Mouse (Mus musculus) liver, embryonic 14.5 days (tissue): ENCODE data around the gene Grsf1. TPM values are rescaled to one million over a fixed set of nuclear protein-coding genes. Genes with fewer than 3 reads are reported as not detected.

ENCODE experiments used
- ATAC-seq: fragments of 200-750 bp; cut with Nextera tagmentation; 2 replicates; pipeline ENCODE4 v1.8.0; 2017; ENCODE audit warnings: moderate number of reproducible peaks, mild to moderate bottlenecking, moderate library complexity; ENCODE audit not compliant: insufficient read depth
- DNase-seq, 3 experiments: peaks; one replicate each; pipeline ENCODE4 v3.0.0-alpha.2; 2012 to 2013; ENCODE audit warnings: low read depth in 3 of 3, low spot score in 3 of 3
- H3K27ac ChIP-seq: fragments of 300-500 bp; sonication (generic); 2 replicates; pipeline ENCODE4 v1.5.1; 2014; ENCODE audit warnings: moderate library complexity, mild to moderate bottlenecking, control low read depth, inconsistent platforms
- H3K27me3 ChIP-seq: fragments of 300-500 bp; sonication (generic); 2 replicates; pipeline ENCODE4 v1.6.1; 2014; ENCODE audit warnings: mild to moderate bottlenecking, low read length, moderate library complexity; ENCODE audit not compliant: control insufficient read depth, insufficient read depth
- H3K36me3 ChIP-seq: fragments of 300-500 bp; sonication (generic); replicated peaks from 2 replicates; pipeline ENCODE4 v1.6.1; 2014; ENCODE audit warnings: low read depth; ENCODE audit not compliant: control insufficient read depth, insufficient read depth
- H3K4me1 ChIP-seq, 2 experiments: fragments of 200-500 bp in 1 of 2; fragments of 300-500 bp in 1 of 2; sonication (generic) in 1 of 2; replicated peaks; 2 replicates each; pipeline ENCODE4 v1.6.1; 2012 to 2014; ENCODE audit warnings: antibody characterized with exemption in 1 of 2, inconsistent platforms in 1 of 2, low read length in 1 of 2; ENCODE audit not compliant: control insufficient read depth in 2 of 2, insufficient read depth in 2 of 2
- H3K4me2 ChIP-seq: fragments of 300-500 bp; sonication (generic); 2 replicates; pipeline ENCODE4 v1.6.1; 2014; ENCODE audit warnings: low read depth, mild to moderate bottlenecking, control low read depth, moderate library complexity
- H3K4me3 ChIP-seq, 2 experiments: fragments of 200-500 bp in 1 of 2; fragments of 300-500 bp in 1 of 2; sonication (generic) in 1 of 2; 2 replicates each; pipeline ENCODE4 v1.5.1; 2012 to 2014; ENCODE audit warnings: low read depth in 2 of 2, low read length in 2 of 2, mild to moderate bottlenecking in 2 of 2, control low read depth in 1 of 2, inconsistent platforms in 1 of 2, moderate library complexity in 1 of 2; ENCODE audit not compliant: insufficient read depth in 1 of 2
- H3K9ac ChIP-seq: fragments of 300-500 bp; sonication (generic); replicated peaks from 2 replicates; pipeline ENCODE4 v1.6.1; 2014; ENCODE audit warnings: mild to moderate bottlenecking, control low read depth, moderate library complexity
- H3K9me3 ChIP-seq: fragments of 300-500 bp; sonication (generic); 2 replicates; pipeline ENCODE4 v1.6.1; 2016; ENCODE audit warnings: low read length, mixed read lengths; ENCODE audit not compliant: control insufficient read depth
- CTCF ChIP-seq: IDR thresholded peaks from 2 replicates; pipeline ENCODE4 v1.5.1; 2016; ENCODE audit warnings: antibody characterized with exemption, low read depth, control low read depth
- EP300 ChIP-seq: IDR thresholded peaks from 2 replicates; pipeline ENCODE4 v1.6.1; 2016; ENCODE audit warnings: antibody characterized with exemption, low read depth
- WGBS: fragments of 180-500 bp; shearing (Covaris S2); extraction: QIAGEN DNeasy Blood & Tissue Kit; methylation state at CpG from one replicate; pipeline ENCODE4 v1.1.7; 2014; ENCODE audit not compliant: insufficient replicate concordance; 5-methylcytosine and 5-hydroxymethylcytosine counted together
- polyA plus RNA-seq, 2 experiments: library from polyadenylated mRNA; depleted of rRNA in 1 of 2; stranded (reverse) in 1 of 2; unstranded in 1 of 2; fragments of >200 nt; fragmentation: Nextera tagmentation in 1 of 2; extraction: Ambion mirVana in 1 of 2; gene quantifications; 2 replicates each; pipeline versions ENCODE4 v1.2.1 to v1.2.3; 2012 to 2014

Gene Grsf1
- polyA plus RNA-seq, 2 experiments, result 20.3 to 27.5 TPM

- no peak overlapping the region for H3K9ac ChIP-seq
- H3K27me3 ChIP-seq, result peaks cover 4% of the 10 kb centered on the region; the same call in 1 of the 2 replicates
- TF ChIP-seq CTCF (no peak), EP300 (no peak)
- no peak overlapping the region for H3K27ac ChIP-seq
- H3K4me3 ChIP-seq, result no peak overlapping the region
- no peaks in the 10 kb centered on the region for H3K36me3 ChIP-seq
- no peaks in the 10 kb centered on the region for H3K9me3 ChIP-seq
- ATAC-seq (no peak), DNase-seq (no peak)
- H3K4me1 ChIP-seq, result peaks cover 4 to 12% of the 10 kb centered on the region in 2 experiments
- 55% methylated on average over 9 of the region's 9 CpGs for WGBS
- H3K4me2 ChIP-seq, result no peak overlapping the region
These were observed 7.7 kb upstream of the Grsf1 start for GRCm38 (mm10) chr5:88683706-88684105.

GRCm38 (mm10) chr5:88680567-88680966 lies 4.6 kb upstream of the Grsf1 start:
- WGBS, result 69% methylated on average over 6 of the region's 6 CpGs
- Histone ChIP-seq H3K36me3 (no peaks in the 10 kb centered on the region), H3K27ac (no peak overlapping the region), H3K9me3 (no peaks in the 10 kb centered on the region), H3K4me2 (no peak overlapping the region), H3K4me3 (no peak overlapping the region), H3K9ac (no peak overlapping the region), H3K27me3 (peaks cover 4% of the 10 kb centered on the region; the same call in 1 of the 2 replicates), H3K4me1 (peaks cover 4 to 17% of the 10 kb centered on the region in 2 experiments)
- TF ChIP-seq EP300 (no peak), CTCF (no peak)
- ATAC-seq (no peak), DNase-seq (no peak)

GRCm38 (mm10) chr5:88679341-88679740 lies 3.4 kb upstream of the Grsf1 start:
- no peaks in the 10 kb centered on the region for H3K36me3 ChIP-seq
- no peaks in the 10 kb centered on the region for H3K9me3 ChIP-seq
- no peak overlapping the region for H3K4me3 ChIP-seq
- H3K9ac ChIP-seq, result no peak overlapping the region
- peaks cover 7 to 21% of the 10 kb centered on the region in 2 experiments for H3K4me1 ChIP-seq
- H3K27me3 ChIP-seq, result no peaks in the 10 kb centered on the region
- H3K27ac ChIP-seq, result no peak overlapping the region
- H3K4me2 ChIP-seq, result peak overlapping the region; percentile 19
- DNase-seq (no peak), ATAC-seq (no peak)
- TF ChIP-seq EP300, result no peak
- TF ChIP-seq CTCF, result no peak
- WGBS, result 32% methylated on average over 6 of the region's 6 CpGs

- H3K27me3 ChIP-seq, result no peaks in the 10 kb centered on the region
- ATAC-seq (no peak), DNase-seq (no peak)
- H3K27ac ChIP-seq, result no peak overlapping the region
- no peak overlapping the region for H3K9ac ChIP-seq
- peak; percentile 63 for TF ChIP-seq EP300
- no peak for TF ChIP-seq CTCF
- H3K4me1 ChIP-seq, result peaks cover 8 to 22% of the 10 kb centered on the region in 2 experiments
- H3K36me3 ChIP-seq, result no peaks in the 10 kb centered on the region
- H3K4me3 ChIP-seq, result no peak overlapping the region
- no peaks in the 10 kb centered on the region for H3K9me3 ChIP-seq
- H3K4me2 ChIP-seq, result peak overlapping the region; percentile 19
- WGBS, result 25% methylated on average over 7 of the region's 7 CpGs
These were observed 3.0 kb upstream of the Grsf1 start for GRCm38 (mm10) chr5:88678929-88679328.

GRCm38 (mm10) chr5:88674703-88675442 lies 1.1 kb downstream of the Grsf1 start:
- Histone ChIP-seq H3K4me3 (peak overlapping the region; percentile 69 to 90), H3K27me3 (no peaks in the 10 kb centered on the region), H3K9ac (peak overlapping the region; percentile 74), H3K4me2 (peak overlapping the region; percentile 71), H3K9me3 (no peaks in the 10 kb centered on the region), H3K4me1 (peaks cover 8 to 18% of the 10 kb centered on the region in 2 experiments), H3K27ac (peak overlapping the region; percentile 1; the same call in 1 of the 2 replicates), H3K36me3 (peaks cover 4% of the 10 kb centered on the region)
- no peak for TF ChIP-seq CTCF
- TF ChIP-seq EP300, result peak; percentile 30; the same call in 1 of the 2 replicates
- peak; percentile 40 for ATAC-seq
- WGBS, result under 1% methylated on average over 47 of the region's 47 CpGs
- peak in 2 of 3 experiments; percentile 48 to 61 for DNase-seq
